Comparison of ENCODE assay signal across 21 mouse cellular contexts in genomic region chr2:73298841-73299240, GRCm38 (mm10). TPM values are rescaled to one million over a fixed set of nuclear protein-coding genes. Genes with fewer than 3 reads are reported as not detected.
"Had no signal": no experiment of that assay in that cellular context is flagged by ENCODE, and none has a peak within 500 bp of the region (broad histone marks: within the 10 kb centered on the region; RNA-seq: fewer than 3 reads in every experiment).

No protein-coding gene starts in this region.

- H3K9ac ChIP-seq: neural tube, embryonic 13.5 days; neural tube, embryonic 15.5 days; stomach, embryonic 15.5 days had no signal

- H3K27me3 ChIP-seq: neural tube, embryonic 13.5 days; neural tube, embryonic 15.5 days; stomach, embryonic 15.5 days had no signal

- DNase-seq: retina, postnatal 1 day; right cerebral cortex, adult 18-20 months; right cerebral cortex, postnatal 14 days; right cerebral cortex, postnatal 25 days; right cerebral cortex, postnatal 4 days; spleen, adult 18-20 months; thymus, adult 18-20 months; thymus, adult 2 months; thymus, postnatal 14 days; thymus, postnatal 25 days; thymus, postnatal 36 days; thymus, postnatal 4 days had no signal

- H3K4me3 ChIP-seq: neural tube, embryonic 13.5 days; neural tube, embryonic 15.5 days; stomach, embryonic 15.5 days had no signal

- H3K9me3 ChIP-seq: neural tube, embryonic 13.5 days; neural tube, embryonic 15.5 days; stomach, embryonic 15.5 days had no signal

- H3K4me2 ChIP-seq: neural tube, embryonic 13.5 days; neural tube, embryonic 15.5 days; stomach, embryonic 15.5 days had no signal

- H3K4me1 ChIP-seq: neural tube, embryonic 15.5 days; stomach, embryonic 15.5 days had no signal

- H3K27ac ChIP-seq: neural tube, embryonic 13.5 days; neural tube, embryonic 15.5 days; stomach, embryonic 15.5 days; stomach, postnatal 0 days had no signal

- H3K36me3 ChIP-seq: stomach, embryonic 15.5 days had no signal

RNA-seq across cellular contexts. Expression of gene Sp9, which starts 27.1 kb away (rescaled TPM):
- polyA plus RNA-seq: spleen, adult 2 months; stomach, embryonic 14.5 days; stomach, embryonic 16.5 days; stomach, postnatal 0 days; thymus, adult 2 months; thymus, postnatal 0 days; urinary bladder, adult 2 months had no signal
